Mouse (Mus musculus) spleen, adult 10 weeks (tissue): Measurements from ENCODE around the gene Ctbp1. TPM values are rescaled to one million over a fixed set of nuclear protein-coding genes. Genes with fewer than 3 reads are reported as not detected.

Experiments used
- polyA plus RNA-seq: library from polyadenylated mRNA; stranded (reverse); fragments of 350-450 nt; fragmentation: Illumina TruSeq; extraction: RNeasy Lipid Tissue Mini Kit (QIAGEN cat#74804); gene quantifications from one replicate; pipeline ENCODE4 v1.2.3, GENCODE M21; 2015; ENCODE audit warnings: low replicate concordance; ENCODE audit not compliant: insufficient read depth

Gene Ctbp1
- polyA plus RNA-seq: 88.5 TPM

GRCm38 (mm10) chr5:33274953-33275454 lies at the start of gene Ctbp1:
TSS of gene Ctbp1 (minus strand) at chr5:33274994.

DNA sequence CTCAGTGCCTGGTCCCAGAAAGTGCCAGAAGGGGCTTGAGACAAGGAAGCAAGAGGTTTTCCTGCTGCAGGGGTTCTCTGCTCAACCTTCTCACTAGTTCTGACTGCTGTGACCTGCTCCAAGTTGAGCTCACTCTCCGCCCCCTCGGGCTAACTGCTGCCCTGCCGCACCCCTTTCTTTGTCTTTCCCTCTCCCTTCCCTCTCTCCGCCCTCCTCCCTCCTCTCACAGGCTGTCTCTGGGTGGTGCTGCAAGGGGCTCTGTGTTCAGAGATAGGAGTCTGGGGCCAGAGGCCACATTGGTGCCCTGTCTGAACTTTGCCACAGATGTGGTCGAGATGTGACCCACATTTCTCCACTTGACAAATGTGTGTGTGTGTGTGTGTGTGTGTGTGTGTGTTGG lies 56.7 kb downstream of the Ctbp1 start, which contains the start of gene Spon2:
Gene Spon2, minus strand, starts transcription at position 375 of the 400 bp plus-strand sequence.

Other genes with a start within 250 kb of the Ctbp1 start
- not detected for gene Slc5a1, start 170.8 kb downstream of the Ctbp1 start, polyA plus RNA-seq
- 4.8 TPM for gene Spon2, start 56.5 kb downstream of the Ctbp1 start, polyA plus RNA-seq
- gene Maea, start 60.5 kb upstream of the Ctbp1 start, polyA plus RNA-seq: 44.0 TPM
- gene Uvssa, start 103.6 kb upstream of the Ctbp1 start, polyA plus RNA-seq: 23.1 TPM
- not detected for gene Nkx1-1, start 159.0 kb upstream of the Ctbp1 start, polyA plus RNA-seq